Mouse (Mus musculus): ENCODE data around the gene AW822073. TPM values are rescaled to one million over a fixed set of nuclear protein-coding genes. Genes with fewer than 3 reads are reported as not detected.

The AW822073 gene
- polyA plus RNA-seq, 1 experiment from 2014 or later, result not detected

Other genes with a start within 250 kb of the AW822073 start
- not detected in 2 replicates for gene Duxf3, start 7.7 kb upstream of the AW822073 start, polyA plus RNA-seq (2014; fragmentation: Nextera tagmentation; extraction: Ambion mirVana)
- not detected in 2 replicates for gene Gm4981, start 11.8 kb upstream of the AW822073 start, polyA plus RNA-seq (2014; fragmentation: Nextera tagmentation; extraction: Ambion mirVana)
- gene Gcc2, start 30.6 kb upstream of the AW822073 start, polyA plus RNA-seq (2014; fragmentation: Nextera tagmentation; extraction: Ambion mirVana), result 45.9 and 47.2 TPM in 2 replicates
- 89.2 and 103 TPM in 2 replicates for gene Lims1, start 98.5 kb upstream of the AW822073 start, polyA plus RNA-seq (2014; fragmentation: Nextera tagmentation; extraction: Ambion mirVana)
- gene Ranbp2, start 222.0 kb upstream of the AW822073 start, polyA plus RNA-seq (2014; fragmentation: Nextera tagmentation; extraction: Ambion mirVana), result 27.5 and 30.8 TPM in 2 replicates

Data from embryonic facial prominence, embryonic 11.5 days (tissue).